Mouse (Mus musculus): ENCODE measurements around the gene Vangl1.

Gene Vangl1

DNA sequence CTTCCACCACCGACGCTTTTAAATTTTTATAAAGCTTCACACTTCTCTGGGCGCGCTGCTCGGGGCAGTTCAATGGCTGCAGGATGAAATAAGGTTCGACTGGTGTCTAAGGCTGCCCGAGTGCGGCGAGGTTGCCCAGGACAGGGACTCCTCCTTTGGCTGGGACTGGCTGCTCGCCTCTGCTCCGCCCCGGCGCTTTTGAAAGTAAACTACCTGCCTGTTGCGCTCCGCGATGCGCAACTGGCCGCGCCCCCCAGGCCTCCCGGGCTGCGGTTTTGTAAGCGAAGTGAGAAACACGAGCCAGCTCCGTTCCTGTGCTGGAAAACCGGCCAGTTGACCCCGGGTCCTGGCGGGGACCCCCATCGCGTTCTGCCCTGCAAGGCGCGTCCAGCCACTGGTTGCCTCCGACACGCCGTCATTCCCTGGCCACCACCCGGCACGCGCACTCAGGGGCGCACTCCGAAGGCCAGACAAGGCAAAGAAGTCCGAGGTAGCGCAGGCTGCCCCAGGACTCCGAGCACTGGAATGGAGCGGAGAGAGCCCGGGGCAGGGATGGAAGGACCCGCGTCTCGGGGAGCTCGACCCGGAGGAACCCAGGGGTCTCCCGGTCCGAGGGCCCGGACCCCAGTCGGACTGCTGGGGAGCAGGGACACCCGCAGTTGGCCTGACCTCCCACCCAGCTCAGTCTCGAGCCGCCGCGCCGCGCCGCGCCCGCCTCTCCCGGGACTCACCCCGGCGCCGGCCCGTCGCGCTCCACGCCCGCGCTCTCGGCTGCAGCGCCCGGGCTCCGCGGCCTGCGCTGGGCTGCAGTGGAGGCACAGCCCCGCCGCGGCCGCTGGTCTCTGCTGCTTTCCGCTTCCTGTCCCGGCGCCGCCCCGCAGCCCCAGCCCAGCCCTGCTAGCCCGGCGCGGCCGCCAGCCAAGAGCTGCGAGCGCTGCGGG lies at the start of gene Vangl1:
Gene Vangl1 (minus strand): TSS at position 913 of the 941 bp plus-strand sequence.
- peak in 1 of 2 experiments; percentile 33 for DNase-seq (ENCODE audit: low spot score in 2 of 2)

DNA sequence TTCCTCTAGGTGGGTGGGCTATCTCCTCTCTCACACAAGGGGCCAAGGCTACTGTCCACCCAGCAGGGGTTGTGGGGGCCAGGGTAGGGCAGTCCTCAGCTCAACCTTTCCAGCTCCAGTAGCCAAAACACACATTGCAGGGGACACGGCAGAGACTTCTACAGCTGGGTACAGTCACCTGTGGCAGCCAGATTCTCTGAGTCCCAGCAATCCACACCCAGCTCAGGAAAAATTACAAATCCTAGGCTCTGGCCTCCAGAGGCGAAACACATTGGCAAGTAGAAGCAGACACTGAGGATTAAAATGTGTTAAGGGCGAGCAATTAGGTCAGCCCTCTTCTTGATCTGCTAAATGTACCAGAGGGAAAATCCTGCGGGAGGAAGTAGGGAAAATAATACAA lies 49.1 kb upstream of the Vangl1 start:
- no peak for DNase-seq (ENCODE audit: low spot score in 2 of 2)

DNA sequence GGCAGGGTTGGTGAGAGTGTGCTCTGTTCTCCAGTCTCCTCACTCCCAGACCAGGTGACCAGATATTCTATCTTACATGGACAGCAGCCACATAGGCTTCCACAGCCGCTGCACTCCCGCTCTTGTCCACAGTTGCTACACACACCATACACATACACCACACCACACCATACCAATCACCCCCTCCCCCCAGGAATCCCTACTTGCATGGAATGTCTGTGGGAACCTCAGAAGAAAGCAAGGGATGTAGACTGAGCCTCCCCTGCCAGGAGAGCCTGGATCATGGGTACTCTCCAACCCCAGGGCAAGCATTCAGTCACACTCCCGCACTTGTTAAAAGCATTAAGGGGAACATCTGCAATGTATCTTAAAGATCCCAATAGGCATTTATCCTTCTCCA lies 48.4 kb upstream of the Vangl1 start:
- no peak for DNase-seq (ENCODE audit: low spot score in 2 of 2)

DNA sequence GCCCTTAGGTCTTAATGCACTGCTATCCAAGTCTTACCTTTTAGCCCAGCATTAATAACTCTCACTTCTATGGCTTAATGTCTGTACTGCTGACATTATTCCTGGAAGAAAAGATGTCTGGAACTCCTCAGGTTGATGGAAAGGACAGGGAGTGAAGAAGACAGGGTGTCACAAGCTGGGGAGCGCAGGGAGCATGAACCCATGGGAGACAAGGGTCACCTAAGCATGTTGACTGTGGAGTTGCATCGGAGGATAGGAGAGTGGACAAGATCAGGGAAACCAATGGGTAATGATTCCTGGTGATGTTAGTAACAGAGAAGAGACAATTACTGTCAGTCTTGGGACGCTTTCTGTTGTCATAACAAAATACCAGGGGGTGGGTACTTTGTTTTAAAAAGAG lies 46.4 kb upstream of the Vangl1 start:
- no peak for DNase-seq (ENCODE audit: low spot score in 2 of 2)

DNA sequence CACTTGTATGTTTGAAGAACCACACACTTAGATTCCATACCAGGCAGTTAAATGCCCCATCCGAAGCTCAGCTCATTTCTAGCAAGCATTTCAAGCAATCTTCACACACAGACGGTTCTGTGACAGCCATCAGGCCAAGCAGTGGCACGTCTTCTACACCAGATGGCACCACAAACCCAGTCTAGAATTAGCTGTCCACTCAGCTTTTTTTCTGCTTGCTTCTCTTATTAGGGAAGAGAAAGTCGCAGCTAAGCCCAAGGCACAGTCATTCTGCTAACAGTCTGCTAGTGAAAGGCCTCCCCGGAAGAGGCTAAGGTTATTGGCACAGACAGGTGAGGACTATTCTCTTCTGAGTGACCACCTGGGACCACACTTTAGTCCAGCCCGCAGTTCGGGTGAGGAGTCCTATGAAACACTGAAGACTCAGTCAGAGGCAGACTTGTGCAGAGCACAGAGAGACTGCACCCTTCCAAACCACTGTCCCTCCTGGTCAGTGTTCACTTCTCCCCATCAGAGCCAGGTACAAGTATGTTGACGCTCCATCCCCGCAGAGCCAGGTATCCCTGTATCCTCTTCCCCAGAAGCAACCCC lies 45.0 kb upstream of the Vangl1 start:
- peak; percentile 81 to 82 for DNase-seq (ENCODE audit: low spot score in 2 of 2)

DNA sequence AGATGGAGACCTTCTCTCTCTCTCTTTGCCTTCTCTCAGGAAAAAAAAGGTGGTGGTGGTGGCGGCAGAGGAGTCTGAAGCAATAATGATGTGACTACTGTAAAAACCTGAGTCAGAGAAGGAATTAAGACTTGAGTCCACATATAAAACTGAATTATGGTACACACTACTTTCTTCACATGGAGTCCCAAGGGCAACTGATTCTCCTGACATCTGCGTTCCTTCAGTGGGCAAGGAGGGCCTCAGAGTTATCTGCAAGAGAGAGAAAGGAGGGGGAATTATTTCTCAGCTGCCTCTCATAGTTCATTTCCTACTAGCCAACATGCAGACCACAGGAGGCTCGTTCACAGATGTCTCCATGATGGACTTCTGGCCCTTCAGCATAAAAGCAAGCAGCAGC lies 40.1 kb upstream of the Vangl1 start:
- DNase-seq (ENCODE audit: low spot score in 2 of 2), result no peak

DNA sequence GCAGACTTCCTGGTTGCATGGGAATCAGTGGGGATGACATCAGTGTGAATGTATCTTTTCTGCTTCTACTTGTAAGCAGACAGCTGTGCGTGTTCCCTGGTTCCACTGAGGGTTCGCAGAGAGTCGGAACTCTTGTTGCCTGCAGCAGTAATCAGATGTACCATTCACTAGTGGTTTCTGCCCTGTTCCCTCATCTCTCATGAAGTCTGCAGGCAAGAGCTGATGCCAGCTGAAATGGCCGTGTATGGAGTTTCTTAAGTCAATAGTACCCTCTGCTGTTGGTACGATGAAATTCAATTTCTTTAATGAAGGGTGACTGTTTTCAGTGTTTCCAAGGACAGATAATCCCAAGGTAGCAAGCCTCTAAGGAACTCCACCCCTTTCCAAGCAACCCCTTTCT lies 38.4 kb upstream of the Vangl1 start:
- DNase-seq (ENCODE audit: low spot score in 2 of 2), result peak; percentile 44 to 46

DNA sequence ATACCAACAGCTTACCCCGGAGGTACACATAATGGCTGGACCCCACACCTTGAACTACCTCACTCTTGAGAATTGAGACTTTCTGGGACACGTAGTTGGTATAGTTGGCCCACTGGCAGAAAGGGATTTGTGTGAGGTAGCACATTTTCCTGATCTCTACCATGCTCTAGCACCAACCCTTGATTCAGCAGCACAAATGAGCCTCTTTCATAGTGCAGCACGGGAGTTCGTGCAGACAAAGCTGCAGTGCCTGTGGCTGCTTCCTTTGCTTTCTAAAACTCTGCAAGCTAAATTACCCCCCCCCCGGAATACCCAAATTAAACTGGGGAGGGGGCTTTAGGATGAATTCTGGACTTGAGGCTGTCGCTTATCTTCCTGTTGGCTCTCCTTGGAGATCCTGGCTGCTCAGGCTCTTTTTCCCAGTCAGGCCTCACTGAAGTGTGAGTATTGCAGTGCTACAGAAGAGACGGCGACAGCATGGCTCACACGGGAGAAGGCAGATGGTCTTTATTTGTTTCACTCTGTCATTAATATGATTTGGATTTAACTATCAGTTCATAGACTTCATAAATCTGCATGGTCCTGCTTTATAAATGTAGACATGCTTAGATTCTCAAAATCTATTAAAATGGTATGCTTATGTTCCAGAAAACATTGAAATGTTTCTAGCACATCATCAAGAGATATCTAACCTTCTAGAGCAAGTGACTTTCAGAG lies 27.1 kb upstream of the Vangl1 start:
- no peak for DNase-seq (ENCODE audit: low spot score in 2 of 2)

DNA sequence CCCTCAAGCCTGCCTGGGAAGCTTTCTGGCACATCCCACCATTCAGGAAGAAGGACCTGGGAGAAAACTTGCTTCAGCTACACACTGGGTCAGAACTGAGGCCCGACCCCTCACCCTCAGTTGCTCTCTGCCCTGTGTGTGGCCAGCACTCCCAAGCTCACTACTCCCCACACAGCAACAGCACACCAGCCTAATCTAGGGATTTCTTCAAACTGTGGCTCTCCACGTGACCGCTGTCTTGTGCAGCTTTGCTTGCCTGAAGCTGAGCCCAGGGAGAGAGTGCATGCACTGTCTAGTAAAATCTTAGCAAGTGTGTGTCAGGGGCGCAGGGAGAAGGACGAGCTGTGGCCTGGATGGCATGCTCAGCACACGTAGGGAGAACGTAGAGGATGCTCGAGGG lies 18.3 kb upstream of the Vangl1 start:
- DNase-seq (ENCODE audit: low spot score in 2 of 2), result no peak

DNA sequence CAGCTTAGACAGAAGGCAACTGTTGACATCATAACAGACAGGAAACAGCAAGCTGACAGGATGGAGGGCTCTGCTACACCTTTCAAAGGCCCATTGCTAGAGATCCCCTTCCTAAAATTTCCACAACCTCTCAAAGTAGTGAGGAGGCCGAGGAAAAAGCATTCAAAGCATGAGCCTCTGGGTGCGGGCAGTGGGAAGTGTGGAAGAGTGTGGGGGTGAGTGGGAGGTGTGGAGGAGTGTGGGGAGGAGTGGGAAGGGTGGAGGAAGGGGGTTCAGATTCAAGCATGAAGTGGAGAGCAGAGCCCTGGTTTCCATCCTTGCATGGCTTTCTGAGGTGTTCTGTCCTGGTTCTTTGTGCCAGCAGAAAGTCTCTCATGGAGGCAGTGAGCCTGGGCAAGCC lies 13.8 kb upstream of the Vangl1 start:
- no peak for DNase-seq (ENCODE audit: low spot score in 2 of 2)

DNA sequence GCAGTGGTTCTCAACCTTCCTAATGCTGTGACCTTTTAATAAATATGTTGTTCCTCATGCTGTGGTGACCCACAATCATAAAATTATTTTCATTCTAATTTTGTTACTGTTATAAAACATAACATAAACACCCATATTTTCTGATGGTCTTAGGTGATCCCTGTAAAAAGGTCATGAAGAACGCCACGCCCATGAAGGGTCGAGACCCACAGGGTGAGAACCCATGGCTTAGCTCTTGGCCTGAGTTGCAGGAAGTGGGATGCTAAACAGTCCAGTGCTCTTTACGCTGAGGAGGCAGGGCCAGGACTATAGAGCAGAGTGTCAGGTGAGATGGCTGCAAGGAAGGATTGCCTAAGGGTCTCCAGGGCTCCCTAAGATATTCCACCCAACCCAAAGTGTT lies 10.2 kb upstream of the Vangl1 start:
- no peak for DNase-seq (ENCODE audit: low spot score in 2 of 2)

DNA sequence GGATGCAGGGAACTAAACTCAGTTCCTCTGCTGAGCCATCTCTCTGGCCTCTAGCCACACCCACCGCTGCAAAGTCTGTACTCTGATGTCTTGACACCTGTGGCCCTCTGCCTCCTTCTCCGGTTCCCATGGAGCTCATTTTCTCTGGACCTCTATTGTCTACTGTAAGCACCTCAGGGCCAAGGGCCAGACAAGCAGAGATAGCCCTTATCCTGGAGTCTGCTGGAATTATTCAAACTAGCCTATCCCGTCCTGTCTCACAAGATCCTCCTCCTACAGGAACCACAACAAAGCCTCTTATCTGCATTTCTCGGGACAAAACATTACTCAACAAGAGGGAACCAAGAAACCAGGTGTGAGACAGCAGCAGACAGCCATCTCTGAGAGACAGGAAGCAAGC lies 9.8 kb upstream of the Vangl1 start:
- no peak for DNase-seq (ENCODE audit: low spot score in 2 of 2)

DNA sequence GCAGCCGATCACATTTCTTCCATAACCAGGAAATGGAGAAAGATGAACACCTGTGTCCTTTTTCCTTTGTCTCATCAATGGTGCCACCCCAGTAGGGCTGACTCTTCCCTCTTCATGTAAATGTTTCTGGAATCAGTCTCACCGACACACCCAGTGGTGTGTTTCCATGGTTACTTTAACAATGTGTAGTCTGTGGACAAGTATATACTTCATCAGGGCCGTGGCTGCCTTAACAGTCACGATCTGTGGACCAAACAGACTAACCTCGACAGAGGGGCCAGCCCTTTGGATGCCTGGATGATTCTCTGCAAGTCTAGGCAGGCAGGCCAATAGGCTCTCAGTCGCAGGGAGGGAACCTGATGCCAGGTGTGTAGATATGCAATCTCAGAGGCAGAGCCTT lies 8.4 kb upstream of the Vangl1 start:
- DNase-seq (ENCODE audit: low spot score in 2 of 2), result no peak

DNA sequence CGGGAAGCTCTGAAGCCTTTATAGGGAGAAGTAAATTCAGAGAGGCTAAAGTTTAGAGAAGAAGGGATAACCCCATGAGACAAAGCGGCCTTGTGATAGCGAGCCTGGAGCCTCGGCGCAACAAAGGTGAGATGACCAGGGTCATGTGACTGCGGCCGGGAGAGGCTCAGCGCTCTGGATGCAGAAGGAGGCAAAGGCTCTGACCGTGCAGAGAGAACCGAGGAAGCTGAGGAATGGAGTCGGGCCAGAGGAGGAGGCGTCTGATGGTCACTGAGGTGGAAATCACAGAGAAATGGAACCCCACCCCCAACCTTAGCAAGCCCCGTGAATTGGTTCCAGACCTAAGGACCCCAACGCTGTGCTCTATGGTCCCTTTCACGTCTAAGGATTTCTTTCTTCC lies 7.8 kb upstream of the Vangl1 start:
- no peak for DNase-seq (ENCODE audit: low spot score in 2 of 2)

DNA sequence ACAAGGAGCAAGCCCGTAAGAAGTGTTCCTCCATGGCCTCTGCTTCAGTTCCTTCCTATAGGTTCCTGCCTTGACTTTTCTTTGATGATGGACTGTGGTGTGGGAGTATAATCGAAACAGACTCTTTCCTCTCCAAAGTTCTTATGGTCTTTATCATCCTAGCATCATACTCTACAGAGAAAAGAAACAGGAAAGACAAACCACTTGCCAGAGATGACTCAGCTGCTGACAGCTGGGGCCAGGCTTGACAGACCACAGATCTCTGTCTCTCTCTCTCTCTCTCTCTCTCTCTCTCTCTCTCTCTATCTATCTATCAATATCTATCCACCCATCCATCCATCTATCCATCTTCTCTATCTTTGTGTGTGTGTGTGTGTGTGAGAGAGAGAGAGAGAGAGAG lies 6.8 kb upstream of the Vangl1 start:
- no peak for DNase-seq (ENCODE audit: low spot score in 2 of 2)

DNA sequence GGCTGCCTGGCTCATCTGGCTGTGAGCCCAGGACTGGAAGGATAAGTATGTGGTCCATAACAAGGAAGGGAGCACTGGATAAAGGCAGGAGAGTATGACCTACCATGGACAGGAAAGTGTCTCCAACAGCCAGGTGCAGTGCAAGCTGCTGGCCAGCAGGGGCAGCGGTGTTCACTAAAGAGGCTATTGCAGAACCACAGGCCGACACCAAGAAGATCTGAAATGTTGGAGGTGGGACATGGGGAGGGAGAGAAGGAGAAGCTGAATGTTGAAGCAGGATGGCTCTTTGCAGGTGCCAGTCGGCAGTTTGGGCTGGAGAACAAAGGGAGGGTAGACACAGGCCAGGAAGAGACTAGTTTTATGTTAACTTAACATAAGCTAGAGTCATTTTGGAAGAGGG lies 6.3 kb upstream of the Vangl1 start:
- DNase-seq (ENCODE audit: low spot score in 2 of 2), result no peak

DNA sequence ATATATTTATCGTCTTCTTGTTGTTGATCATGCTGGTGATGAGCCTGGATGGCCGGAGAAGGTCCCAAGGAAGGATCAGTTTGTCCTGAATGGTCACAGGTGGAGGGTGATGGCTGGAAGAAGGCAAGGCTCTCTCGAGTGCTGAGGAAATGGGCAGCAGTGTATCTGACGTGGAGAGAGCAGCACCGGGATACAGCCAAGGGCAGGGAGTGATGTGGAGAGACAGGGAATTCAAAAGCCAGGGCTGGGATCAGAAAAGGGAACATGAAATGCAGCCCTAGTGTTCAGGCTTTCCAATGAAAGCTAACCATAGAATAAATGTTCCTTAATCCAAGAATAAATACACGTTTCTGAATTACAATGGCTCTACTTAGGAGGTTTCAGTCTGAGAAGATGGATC lies 4.4 kb upstream of the Vangl1 start:
- DNase-seq (ENCODE audit: low spot score in 2 of 2), result no peak

DNA sequence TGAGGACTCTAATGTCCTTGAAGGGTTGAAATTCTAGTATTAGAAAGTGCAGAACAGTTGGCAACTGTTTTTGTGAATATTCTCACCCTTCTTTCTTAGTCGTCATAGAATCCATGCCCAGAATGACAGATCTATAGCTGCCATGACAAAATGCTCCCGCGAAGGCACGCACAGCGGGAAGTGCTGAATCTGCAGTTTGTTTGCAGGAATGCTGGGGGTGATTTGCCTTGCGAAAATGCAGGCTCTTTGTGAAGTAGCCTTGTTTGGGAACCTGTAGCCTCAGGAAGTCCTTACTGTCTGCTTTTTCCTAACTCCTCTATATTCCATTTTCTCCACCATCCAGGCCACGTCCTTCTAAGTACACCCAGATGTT lies 951 bp upstream of the Vangl1 start:
- DNase-seq (ENCODE audit: low spot score in 2 of 2), result no peak

DNA sequence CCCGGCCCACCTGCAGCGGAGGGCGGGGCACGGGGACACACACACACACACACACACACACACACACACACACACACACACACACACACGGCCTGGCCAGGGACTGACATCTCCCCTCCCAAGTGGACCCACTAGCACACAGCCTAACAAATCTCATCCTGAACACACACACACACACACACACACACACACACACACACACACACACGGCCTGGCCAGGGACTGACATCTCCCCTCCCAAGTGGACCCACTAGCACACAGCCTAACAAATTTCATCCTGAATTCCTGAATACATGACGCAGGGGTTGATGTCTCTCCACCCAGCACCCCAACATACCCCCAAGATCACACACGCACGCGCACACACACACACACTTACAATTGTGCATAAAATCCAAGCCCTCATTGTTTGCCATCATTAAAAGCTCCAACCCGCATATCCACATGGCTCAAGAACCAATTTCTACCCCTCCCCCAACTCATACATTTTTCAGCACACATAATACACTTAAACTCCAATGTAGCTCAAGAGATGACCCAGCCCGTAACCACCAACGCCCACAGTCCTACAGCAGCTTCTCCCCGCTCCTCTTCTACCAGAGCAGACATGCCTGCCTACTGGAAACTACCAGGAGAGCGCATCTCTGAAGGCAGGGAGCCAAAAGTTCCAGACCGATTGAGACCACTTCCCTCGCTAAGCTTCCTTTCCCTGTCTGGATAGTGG lies 403 bp upstream of the Vangl1 start:
- DNase-seq (ENCODE audit: low spot score in 2 of 2), result peak in 1 of 2 experiments; percentile 10

DNA sequence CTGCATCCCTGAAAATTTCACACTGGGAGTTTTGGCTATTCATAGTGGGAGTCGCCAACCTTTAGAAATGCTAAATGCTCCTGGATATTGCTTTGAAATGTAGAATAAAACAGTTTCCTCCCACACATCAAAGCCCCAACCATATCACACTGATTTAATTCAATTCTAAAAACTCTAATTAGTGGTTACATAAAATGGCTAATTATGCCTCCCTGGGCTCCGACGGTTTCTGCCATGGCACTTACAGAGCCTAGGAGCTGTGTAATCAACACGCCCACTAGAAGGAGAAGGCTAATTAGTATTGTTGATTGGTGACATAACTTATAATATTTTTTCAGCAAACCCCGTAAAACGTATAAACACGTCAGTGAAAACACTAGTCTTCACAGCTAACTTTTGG lies 1.4 kb downstream of the Vangl1 start:
- no peak for DNase-seq (ENCODE audit: low spot score in 2 of 2)

DNA sequence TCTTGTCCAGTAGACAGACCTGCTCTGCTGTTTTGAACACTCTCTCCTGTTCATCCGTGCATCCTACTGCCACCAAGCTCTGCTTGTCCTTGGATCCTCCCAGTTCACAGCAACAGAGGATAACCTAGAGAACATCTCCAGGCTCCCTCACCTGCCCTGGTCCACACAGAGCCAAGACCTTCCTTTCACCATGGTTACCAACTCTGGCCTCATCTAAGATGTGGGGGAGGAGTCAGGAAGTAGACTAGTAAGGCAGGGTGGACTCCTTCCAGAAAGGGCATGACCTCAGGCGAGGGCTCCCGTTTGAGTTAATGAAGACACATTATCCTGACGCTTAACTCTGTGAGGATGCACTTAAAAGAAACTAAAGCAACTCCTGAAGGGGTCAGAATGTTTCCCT lies 4.5 kb downstream of the Vangl1 start:
- DNase-seq (ENCODE audit: low spot score in 2 of 2), result no peak

DNA sequence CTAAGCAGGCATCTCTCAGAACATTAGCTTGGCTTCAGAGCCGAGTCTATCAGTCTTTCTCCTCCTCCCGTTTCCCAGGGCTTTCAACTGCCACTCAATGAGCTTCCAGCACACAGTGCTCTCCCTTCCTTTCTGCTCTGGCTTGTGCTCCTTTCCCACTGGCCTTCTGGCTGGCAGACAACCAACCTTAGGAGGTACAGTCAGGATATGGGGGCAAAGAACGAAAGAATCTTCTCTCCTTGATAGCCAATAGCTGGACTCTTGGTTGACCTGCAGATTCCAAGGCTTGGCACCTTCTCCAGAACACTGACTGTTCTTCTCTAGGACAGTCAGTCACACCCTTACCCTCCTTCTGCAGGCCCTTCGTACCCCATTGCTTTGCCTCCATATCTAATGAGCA lies 5.3 kb downstream of the Vangl1 start:
- DNase-seq (ENCODE audit: low spot score in 2 of 2), result no peak
